Mouse (Mus musculus): Measurements from ENCODE around the gene Traf3ip3.

GRCm38 (mm10) chr1:193250026-193250425 is 48.5 kb upstream of the Traf3ip3 start:
- TF ChIP-seq CTCF (IDR thresholded peaks at IDR 0.05) (no peak), EP300 (IDR thresholded peaks at IDR 0.05) (no peak)

All from lung, postnatal 0 days (tissue).